Mouse (Mus musculus): ENCODE measurements around the gene Gpn3.

- TF ChIP-seq POLR2A (IDR thresholded peaks at IDR 0.05; ENCODE audit: borderline replicate concordance, extremely low read depth, low read depth, low read length) (no peak), CTCF (IDR thresholded peaks at IDR 0.05; ENCODE audit: insufficient read depth, low read length) (no peak)
These were observed 19.6 kb downstream of the Gpn3 start for GRCm38 (mm10) chr5:122391178-122391785.

All from lung, adult 2 months (tissue).